Mouse (Mus musculus): ENCODE data around the gene Plxna1.

DNA sequence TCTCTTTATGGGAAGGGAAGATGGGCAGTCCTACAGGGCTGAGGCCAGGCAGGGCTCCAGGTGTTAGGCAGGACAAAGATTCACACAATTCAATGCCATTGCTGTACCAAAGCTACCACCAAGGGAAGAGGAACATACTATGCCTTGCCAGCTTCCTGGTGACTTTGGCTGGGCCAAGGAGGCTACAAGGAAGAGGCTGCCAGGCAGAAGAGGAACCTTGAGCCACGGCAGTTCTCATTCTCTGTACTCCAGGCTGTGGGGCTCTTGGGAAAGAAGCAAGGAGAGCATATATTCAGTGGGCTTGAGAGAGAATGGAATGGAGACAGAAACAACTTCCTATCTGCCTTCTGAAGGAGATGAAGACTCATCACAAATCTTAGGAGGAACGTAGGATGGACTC, 42.5 kb upstream of the Plxna1 start:
- TF ChIP-seq CTCF (conservative IDR thresholded peaks at IDR 0.05; ENCODE audit: low read length) (no peak), POU5F1 (IDR thresholded peaks at IDR 0.05; ENCODE audit: borderline replicate concordance, low read length) (no peak)
